Mouse (Mus musculus) heart, embryonic 11.5 days (tissue): ENCODE measurements around the gene Glrp1. TPM values are rescaled to one million over a fixed set of nuclear protein-coding genes. Genes with fewer than 3 reads are reported as not detected.

Experiments used
- ATAC-seq: fragments of 200-750 bp; cut with Nextera tagmentation; replicated peaks from 2 replicates; pipeline ENCODE4 v1.8.0; 2017; ENCODE audit warnings: moderate library complexity; ENCODE audit not compliant: insufficient number of reproducible peaks, low FRiP score, low TSS enrichment
- H3K27ac ChIP-seq: fragments of 300-500 bp; sonication (generic); 2 replicates; pipeline ENCODE4 v1.5.1; 2014; ENCODE audit warnings: mild to moderate bottlenecking, low read depth, low read length
- H3K27me3 ChIP-seq: fragments of 300-500 bp; sonication (generic); 2 replicates; pipeline ENCODE4 v1.6.1; 2014; ENCODE audit warnings: mild to moderate bottlenecking, low read length, mixed read lengths; ENCODE audit not compliant: control insufficient read depth, insufficient read depth
- H3K36me3 ChIP-seq: fragments of 300-500 bp; sonication (generic); 2 replicates; pipeline ENCODE4 v1.6.1; 2014; ENCODE audit warnings: mild to moderate bottlenecking, low read length, moderate library complexity, mixed read lengths; ENCODE audit not compliant: control insufficient read depth, insufficient read depth
- H3K4me1 ChIP-seq: fragments of 300-500 bp; sonication (generic); 2 replicates; pipeline ENCODE4 v1.6.1; 2014; ENCODE audit warnings: low read length; ENCODE audit not compliant: control insufficient read depth, insufficient read depth
- H3K4me2 ChIP-seq: fragments of 300-500 bp; sonication (generic); 2 replicates; pipeline ENCODE4 v1.6.1; 2014; ENCODE audit warnings: mild to moderate bottlenecking, moderate library complexity
- H3K4me3 ChIP-seq: fragments of 300-500 bp; sonication (generic); 2 replicates; pipeline ENCODE4 v1.5.1; 2014; ENCODE audit warnings: low read depth, low read length
- H3K9ac ChIP-seq: fragments of 300-500 bp; sonication (generic); 2 replicates; pipeline ENCODE4 v1.6.1; 2014; ENCODE audit warnings: mild to moderate bottlenecking, low read depth, low read length, moderate library complexity
- H3K9me3 ChIP-seq: fragments of 300-500 bp; sonication (generic); replicated peaks from 2 replicates; pipeline ENCODE4 v1.6.1; 2016; ENCODE audit warnings: low read length; ENCODE audit not compliant: control insufficient read depth
- WGBS: fragments of 180-500 bp; shearing (Covaris S2); extraction: QIAGEN DNeasy Blood & Tissue Kit; methylation state at CpG from one replicate; pipeline ENCODE4 v1.1.7; 2014; ENCODE audit not compliant: insufficient replicate concordance; 5-methylcytosine and 5-hydroxymethylcytosine counted together
- polyA plus RNA-seq: library from polyadenylated mRNA; unstranded; fragments of >200 nt; fragmentation: Nextera tagmentation; extraction: Ambion mirVana; gene quantifications from 2 replicates; pipeline ENCODE4 v1.2.1, GENCODE M21; 2014

Gene Glrp1
- polyA plus RNA-seq, 1 experiment from 2014 or later = 0.10 TPM

DNA sequence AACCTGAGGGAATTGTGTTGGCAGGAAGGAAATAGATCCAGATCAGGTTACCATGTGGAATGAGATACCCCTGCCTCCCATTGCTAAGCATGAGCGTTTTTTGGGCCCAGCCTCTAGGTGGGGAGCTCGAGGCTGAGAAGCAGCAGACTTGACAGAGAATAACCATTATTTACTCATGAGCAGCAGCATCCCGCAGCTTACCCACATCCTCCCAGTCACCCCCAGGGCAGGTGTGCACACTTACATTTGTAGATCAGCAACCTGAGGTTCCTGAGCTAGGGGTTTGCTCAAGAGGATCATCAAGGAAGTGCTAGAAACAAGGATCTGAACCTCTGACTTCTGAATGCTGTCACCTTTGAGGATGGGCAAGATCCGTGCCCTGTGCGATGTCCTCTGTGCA is 3.5 kb downstream of the Glrp1 start:
- 75% methylated on average over 5 of the region's 5 CpGs for WGBS
- no peak overlapping the region for H3K4me2 ChIP-seq
- no peaks in the 10 kb centered on the region for H3K27me3 ChIP-seq
- H3K36me3 ChIP-seq = no peaks in the 10 kb centered on the region
- no peak overlapping the region for H3K4me3 ChIP-seq
- H3K27ac ChIP-seq = no peak overlapping the region
- no peak for ATAC-seq
- H3K9ac ChIP-seq = no peak overlapping the region
- 0 out of 2 replicates have a peak, but pooled peaks cover 7% of the 10 kb centered on the region for H3K4me1 ChIP-seq
- H3K9me3 ChIP-seq = no peaks in the 10 kb centered on the region

DNA sequence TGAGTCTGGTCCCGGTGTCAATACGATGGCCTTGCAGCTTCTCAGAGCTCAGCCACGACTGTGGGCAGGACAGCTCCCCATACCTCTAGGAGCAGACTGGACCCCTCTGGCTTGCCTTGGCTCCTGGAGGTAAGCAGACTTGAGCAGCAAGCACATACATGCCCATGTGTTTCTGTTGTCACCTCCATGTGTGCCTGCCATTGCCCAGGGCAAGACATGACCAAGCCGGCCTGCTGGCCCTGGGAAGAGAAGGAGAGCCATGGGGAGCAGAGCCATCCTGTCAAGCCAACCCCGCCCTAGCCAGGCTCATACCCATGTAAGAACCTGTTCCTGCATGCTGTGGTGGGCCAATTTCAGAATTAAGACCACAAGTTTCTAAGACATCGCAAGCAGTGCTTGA is 4.2 kb downstream of the Glrp1 start:
- Histone ChIP-seq H3K9me3 (no peaks in the 10 kb centered on the region), H3K4me3 (no peak overlapping the region), H3K36me3 (no peaks in the 10 kb centered on the region), H3K9ac (no peak overlapping the region), H3K4me1 (0 out of 2 replicates have a peak, but pooled peaks cover 7% of the 10 kb centered on the region), H3K27ac (no peak overlapping the region), H3K4me2 (no peak overlapping the region), H3K27me3 (no peaks in the 10 kb centered on the region)
- no peak for ATAC-seq
- 79% methylated on average over 6 of the region's 6 CpGs for WGBS

DNA sequence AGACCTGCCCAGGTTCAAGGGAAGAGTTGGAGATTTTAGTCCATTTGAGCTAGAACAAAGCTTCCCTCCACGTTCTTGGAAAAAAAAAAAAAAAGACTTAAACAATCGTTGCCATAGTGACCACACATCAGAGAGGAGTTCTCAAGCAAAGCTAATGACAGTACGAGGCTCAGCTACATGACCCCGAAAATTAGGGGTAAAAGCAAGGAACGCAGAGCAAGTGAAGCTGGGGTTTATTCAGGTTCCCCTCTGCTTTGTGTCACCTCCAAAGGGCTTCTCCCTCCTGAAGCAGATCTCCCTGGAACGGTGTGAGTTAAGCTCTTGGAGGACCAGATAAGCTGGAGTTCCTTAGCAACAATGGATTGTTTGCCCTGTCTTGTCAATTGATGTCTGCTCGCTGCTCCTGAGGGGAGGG is 5.3 kb downstream of the Glrp1 start:
- Histone ChIP-seq H3K27ac (no peak overlapping the region), H3K36me3 (no peaks in the 10 kb centered on the region), H3K4me2 (no peak overlapping the region), H3K4me3 (no peak overlapping the region), H3K9me3 (no peaks in the 10 kb centered on the region), H3K27me3 (no peaks in the 10 kb centered on the region), H3K9ac (no peak overlapping the region), H3K4me1 (0 out of 2 replicates have a peak, but pooled peaks cover 5% of the 10 kb centered on the region)
- no peak for ATAC-seq
- WGBS = 17% methylated on average over 7 of the region's 7 CpGs

DNA sequence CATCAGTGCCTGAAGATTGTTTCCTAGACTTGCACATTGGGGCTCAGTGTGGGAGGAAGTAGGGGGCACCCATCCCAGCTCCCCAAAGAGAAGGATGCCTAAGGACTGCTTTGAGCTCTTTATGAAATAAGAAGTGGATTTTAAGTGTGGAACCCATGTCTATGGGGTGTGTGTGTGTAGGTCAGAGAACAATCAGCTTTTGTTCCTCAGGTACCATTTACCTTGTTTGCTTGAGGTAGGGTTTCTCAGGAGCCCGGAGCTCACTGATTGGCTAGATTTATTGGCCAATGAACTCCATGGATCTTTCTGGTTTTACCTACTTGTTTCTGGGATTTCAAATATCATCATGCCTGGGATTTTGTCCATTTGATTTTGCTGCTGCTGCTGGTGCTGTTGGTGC is 7.0 kb downstream of the Glrp1 start:
- WGBS = 94% methylated on average over 1 of the region's 1 CpGs
- no peak overlapping the region for H3K4me2 ChIP-seq
- no peak overlapping the region for H3K4me3 ChIP-seq
- no peaks in the 10 kb centered on the region for H3K9me3 ChIP-seq
- H3K27me3 ChIP-seq = no peaks in the 10 kb centered on the region
- 0 out of 2 replicates have a peak, but pooled peaks cover 5% of the 10 kb centered on the region for H3K4me1 ChIP-seq
- no peak for ATAC-seq
- no peak overlapping the region for H3K9ac ChIP-seq
- no peak overlapping the region for H3K27ac ChIP-seq
- no peaks in the 10 kb centered on the region for H3K36me3 ChIP-seq

DNA sequence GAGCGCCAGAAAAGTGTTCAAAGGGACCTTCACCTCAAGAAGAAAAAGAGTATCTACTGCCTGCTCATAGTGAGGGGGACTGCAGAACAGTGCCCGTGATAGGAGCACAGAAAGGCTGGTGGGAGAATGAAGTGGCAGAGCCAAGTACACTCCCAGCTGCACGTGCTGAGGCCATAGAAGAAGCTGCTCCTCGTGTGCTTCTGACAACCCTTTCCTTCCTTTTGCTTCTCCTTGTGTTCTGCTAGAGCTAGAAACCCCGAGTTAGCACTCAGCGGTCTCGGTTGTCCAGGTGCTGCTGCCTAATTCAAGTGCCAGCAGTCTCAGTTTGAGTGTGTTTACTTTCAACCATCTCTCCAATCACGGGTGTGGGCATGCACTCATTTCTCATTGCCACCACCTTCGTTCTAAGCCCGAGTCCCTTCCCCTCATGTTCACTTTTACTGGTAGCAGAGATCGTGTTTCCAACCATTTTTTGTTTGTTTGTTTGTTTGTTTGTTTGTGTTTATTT is 10.6 kb downstream of the Glrp1 start:
- Histone ChIP-seq H3K9ac (no peak overlapping the region), H3K27ac (no peak overlapping the region), H3K36me3 (no peaks in the 10 kb centered on the region), H3K27me3 (no peaks in the 10 kb centered on the region), H3K9me3 (no peaks in the 10 kb centered on the region), H3K4me1 (no peaks in the 10 kb centered on the region), H3K4me2 (no peak overlapping the region), H3K4me3 (no peak overlapping the region)
- 75% methylated on average over 11 of the region's 11 CpGs for WGBS
- ATAC-seq = no peak

DNA sequence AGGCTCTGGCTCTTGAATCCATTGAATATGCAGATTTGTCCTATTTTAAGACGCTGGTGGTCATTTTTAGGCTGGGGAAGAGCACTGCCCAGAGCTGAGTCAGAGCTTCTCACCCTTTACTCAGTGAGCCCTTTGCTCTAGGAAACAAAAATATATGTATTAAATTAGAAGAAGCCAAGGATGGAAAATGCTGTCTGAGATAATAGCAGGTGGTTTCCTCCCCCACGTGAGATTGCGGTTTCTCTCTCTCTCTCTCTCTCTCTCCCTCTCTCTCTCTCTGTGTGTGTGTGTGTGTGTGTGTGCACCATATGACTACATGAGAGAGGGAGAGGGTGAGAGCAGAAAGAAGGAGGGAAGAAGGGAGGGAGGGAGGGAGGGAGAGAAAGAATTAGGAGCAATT is 12.5 kb downstream of the Glrp1 start:
- Histone ChIP-seq H3K27ac (no peak overlapping the region), H3K9ac (no peak overlapping the region), H3K4me2 (no peak overlapping the region), H3K9me3 (no peaks in the 10 kb centered on the region), H3K27me3 (no peaks in the 10 kb centered on the region), H3K36me3 (no peaks in the 10 kb centered on the region), H3K4me1 (peaks cover 3% of the 10 kb centered on the region; the same call in 1 of the 2 replicates), H3K4me3 (no peak overlapping the region)
- WGBS = 51% methylated on average over 3 of the region's 3 CpGs
- no peak for ATAC-seq

DNA sequence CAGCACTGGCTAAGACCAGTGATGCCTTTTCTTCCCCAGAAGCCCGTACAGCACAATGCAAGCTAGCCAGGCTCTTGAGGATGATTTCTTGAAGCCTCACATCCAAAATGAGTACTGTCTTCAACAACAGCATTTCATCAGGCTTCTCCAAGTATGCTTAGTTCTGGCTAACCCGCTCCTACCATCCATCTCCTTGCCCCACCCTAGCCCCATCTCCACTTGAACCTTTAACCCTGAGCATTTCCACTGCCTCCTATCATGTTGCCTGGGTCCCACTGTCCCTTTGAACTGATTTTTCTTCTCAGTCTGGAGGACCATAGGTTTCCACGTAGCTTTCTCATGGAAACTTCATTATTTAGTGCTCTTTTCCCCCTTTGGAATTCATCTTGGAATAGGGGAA is 17.5 kb downstream of the Glrp1 start:
- Histone ChIP-seq H3K4me2 (peak overlapping the region; percentile 34), H3K27ac (peak overlapping the region; percentile 85; the same call in 1 of the 2 replicates), H3K36me3 (no peaks in the 10 kb centered on the region), H3K9ac (no peak overlapping the region), H3K4me3 (no peak overlapping the region), H3K27me3 (no peaks in the 10 kb centered on the region), H3K9me3 (no peaks in the 10 kb centered on the region), H3K4me1 (peaks cover 36% of the 10 kb centered on the region)
- ATAC-seq = peak; percentile 70; the same call in 1 of the 2 replicates
- WGBS = 72% methylated on average over 3 of the region's 3 CpGs

DNA sequence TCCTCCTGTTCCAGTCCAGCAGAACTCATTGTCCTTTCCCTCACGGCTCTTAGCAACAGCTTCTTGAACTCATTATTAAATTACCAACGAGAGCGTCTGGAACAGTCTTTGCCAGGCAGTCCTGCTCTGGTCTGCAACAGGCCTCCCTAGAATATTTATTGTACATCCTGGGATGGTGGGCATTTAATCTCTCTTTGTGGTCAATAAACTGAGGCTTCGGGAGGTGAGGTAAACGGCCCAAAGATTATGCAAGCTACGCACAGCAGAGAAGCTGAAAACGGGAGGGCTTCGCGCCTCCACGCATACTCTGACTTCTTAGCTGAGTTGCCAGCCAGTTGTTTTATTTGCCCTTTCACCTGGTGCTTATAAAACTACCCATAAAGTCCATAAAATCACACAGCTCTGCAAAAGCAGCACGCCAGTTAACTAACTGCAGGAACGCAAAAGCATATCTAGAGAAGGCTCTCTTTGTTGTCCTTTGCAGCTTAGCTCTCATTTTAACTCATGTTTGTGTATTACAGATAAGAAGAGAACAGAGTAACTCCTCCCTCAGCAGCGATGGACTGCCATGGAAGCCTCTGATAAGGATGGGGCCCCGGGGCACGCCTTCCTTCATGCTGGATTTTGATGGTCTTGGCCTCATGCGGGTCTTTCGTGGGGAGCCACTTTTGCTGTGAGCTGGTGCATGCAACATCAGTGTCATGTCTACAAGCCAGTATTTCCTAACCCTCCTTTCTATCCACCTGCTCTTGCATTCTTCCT is 18.1 kb downstream of the Glrp1 start:
- no peaks in the 10 kb centered on the region for H3K36me3 ChIP-seq
- peak overlapping the region; percentile 85 for H3K27ac ChIP-seq
- peaks cover 36% of the 10 kb centered on the region for H3K4me1 ChIP-seq
- no peaks in the 10 kb centered on the region for H3K27me3 ChIP-seq
- WGBS = 44% methylated on average over 17 of the region's 17 CpGs
- no peaks in the 10 kb centered on the region for H3K9me3 ChIP-seq
- peak; percentile 90 for ATAC-seq
- no peak overlapping the region for H3K4me3 ChIP-seq
- H3K4me2 ChIP-seq = peak overlapping the region; percentile 34
- no peak overlapping the region for H3K9ac ChIP-seq

DNA sequence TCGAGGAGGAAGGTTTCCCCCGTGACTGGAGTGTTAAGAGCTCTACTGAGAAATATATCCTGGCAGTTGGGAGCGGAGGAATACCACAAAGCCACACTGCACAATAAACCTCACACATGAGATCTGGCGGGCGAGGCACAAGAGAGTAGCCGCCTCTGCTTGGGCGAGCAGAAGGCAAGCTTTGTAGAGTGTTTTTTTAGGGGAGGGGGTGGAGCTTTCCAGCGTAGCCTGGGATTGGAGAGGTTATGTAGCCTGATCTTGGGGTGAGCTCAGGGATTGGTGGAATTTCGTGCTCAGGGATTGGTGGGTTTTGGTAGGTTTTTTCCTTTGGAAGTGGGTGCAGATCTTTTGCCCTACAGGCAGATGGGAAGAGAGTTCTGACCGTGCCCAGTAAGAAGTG is 19.7 kb downstream of the Glrp1 start:
- ATAC-seq = no peak
- Histone ChIP-seq H3K27ac (peak overlapping the region; percentile 87; the same call in 1 of the 2 replicates), H3K4me1 (peaks cover 36% of the 10 kb centered on the region), H3K36me3 (no peaks in the 10 kb centered on the region), H3K27me3 (no peaks in the 10 kb centered on the region), H3K4me2 (no peak overlapping the region), H3K9me3 (no peaks in the 10 kb centered on the region), H3K9ac (no peak overlapping the region), H3K4me3 (no peak overlapping the region)
- 84% methylated on average over 10 of the region's 10 CpGs for WGBS
